Mouse (Mus musculus): ENCODE measurements around the gene Josd2.

The Josd2 gene

DNA sequence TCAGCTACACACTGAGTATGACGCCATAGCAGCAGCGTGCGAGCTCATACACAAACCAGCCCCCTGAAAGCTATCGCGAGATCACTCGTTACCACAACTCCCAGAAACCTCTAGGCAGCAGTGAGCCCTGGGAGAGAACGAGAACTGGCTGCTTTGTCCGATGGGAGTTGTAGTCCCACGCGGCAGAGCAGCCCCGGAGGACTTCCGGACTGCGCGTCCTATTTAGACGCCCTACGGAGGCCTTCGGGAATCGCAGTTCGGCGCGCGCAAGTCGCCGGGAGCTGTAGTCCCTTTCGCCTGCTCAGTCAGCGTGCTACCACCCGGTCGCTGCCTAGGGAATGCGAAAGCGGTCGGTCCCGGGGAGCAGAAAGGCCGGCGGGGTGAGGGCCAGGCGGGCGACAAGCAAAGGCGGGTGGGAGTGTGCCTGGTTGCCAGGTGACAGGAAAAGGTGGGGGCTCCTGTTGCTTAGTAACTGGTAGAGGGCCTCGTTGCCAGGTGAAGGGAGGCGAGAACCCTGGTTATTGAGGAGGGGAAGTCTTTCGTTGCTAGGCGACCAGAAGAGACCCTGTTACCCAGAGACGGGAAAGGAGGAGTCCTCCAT is at the start of gene Josd2:
Gene Josd2 (plus strand): TSS at position 170 of the 601 bp plus-strand sequence.
- DNase-seq = peak; percentile 92

DNA sequence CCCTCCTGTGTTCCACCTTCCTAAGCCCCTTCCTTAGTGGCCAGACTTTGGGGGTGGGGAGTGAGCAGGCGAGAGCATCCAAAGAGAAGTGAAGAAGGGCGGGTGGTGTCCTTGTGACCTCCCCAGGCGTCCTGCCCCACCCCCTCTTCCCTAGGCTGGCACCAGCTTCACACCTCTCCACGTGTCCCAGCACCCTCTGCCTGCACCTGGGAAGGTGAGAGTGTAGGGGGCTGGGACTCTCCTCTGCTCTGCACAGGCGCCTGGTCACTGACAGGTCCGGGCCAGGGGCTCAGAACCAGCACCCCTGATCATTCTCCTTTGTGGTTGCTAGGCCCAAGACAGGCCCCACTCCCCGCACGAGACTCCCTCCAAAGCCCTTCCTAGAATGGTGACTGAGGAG is 40.1 kb upstream of the Josd2 start:
- DNase-seq = no peak

GRCm38 (mm10) chr7:44428171-44428950 is 39.4 kb upstream of the Josd2 start:
- peak; percentile 51 for DNase-seq

- peak; percentile 53 for DNase-seq
Observed at GRCm38 (mm10) chr7:44428968-44429521, 38.7 kb upstream of the Josd2 start, which contains the start of gene Lrrc4b. Gene Lrrc4b (plus strand): TSS chr7:44429018.

DNA sequence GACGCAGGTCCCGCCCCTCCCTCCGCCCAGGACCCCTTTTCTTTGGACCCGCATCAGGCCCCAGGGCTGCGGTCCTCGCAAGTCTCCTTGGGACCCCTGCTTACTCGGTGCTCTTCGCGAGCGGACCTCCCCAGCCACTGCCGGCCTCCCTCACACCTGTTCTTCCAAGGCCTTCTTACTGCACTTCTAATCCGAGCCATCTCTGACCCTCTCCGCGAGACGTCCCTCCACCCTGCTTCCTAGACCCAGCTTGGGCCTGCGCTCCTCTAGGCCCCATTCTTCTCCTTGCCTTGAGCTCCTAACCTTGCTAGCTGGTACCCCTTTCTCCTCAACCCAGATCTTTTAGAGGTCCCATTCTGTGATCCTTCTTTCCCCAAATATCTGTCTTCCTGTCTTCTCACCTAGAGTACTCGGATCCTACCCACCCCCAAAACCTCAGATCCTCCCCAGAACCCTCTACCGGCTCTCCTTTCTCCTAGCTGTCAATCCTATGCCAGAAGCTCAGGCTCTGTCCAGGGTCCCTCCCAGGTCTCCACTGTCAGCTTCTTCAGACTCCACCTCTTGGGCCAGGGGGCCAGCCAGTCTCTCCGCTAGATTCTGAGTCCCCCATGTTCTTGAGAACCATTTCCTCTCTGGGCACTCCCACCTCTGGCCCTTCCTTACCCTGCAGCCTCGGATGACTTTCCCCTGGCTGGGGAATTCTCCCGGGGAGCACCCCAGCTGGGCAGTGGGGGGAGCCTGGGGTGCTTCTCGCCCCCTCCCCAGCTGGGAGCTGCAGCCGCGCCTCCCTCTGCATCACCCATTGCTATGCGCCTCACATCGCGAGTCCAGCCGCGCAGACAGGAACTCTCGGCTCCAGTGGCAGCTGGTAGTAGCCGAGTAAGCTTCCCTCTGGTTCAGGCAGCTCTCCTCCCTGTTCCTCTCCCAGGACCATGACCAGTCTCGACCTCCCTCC is 38.0 kb upstream of the Josd2 start:
- peak; percentile 52 for DNase-seq

DNA sequence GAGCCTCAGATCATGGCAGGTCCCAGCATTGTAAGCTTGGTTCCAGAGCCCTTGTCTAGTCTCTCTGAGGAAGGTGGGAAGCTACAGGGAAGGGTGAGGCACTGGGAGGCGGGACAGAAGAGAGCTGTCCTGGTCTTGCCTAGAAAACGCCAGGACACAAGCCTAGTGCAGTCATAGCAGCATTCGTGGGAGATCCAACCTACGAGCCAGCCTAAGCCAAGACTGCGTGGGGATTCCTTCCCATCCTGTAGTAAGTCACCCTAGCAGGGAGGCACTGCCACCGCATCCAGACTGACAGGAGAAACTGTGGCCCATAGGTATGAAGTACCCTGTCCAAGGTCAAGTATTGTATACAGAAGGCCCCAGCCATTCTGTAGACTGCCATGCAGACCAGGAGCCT is 35.2 kb upstream of the Josd2 start:
- DNase-seq = no peak

- no peak for DNase-seq
Observed at GRCm38 (mm10) chr7:44433371-44433770, 34.4 kb upstream of the Josd2 start.

GRCm38 (mm10) chr7:44434089-44434488 is 33.7 kb upstream of the Josd2 start:
- DNase-seq = no peak

GRCm38 (mm10) chr7:44435796-44436195 is 32.0 kb upstream of the Josd2 start:
- peak; percentile 56 for DNase-seq

DNA sequence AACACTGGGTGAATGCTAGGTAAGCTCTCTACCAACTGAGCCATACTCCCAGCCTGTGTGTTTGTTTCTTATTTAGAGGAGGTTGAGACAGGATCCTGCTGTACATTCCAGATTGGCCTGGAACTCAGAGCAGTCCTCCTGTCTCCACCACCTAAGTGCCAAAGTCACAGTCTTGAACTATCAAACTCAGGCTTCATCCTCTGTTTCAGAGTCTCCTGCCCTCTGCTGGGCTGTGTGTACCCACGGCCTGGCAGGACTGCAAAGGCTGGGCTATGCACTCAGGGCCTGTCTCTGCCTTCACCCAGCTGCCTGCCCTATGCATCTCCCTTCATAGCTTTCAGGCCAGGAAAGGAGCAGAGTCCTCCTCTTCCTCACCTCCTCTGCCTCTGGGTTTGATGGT is 31.5 kb upstream of the Josd2 start:
- DNase-seq = no peak

- no peak for DNase-seq
Observed at GRCm38 (mm10) chr7:44437188-44437587, 30.6 kb upstream of the Josd2 start.

DNA sequence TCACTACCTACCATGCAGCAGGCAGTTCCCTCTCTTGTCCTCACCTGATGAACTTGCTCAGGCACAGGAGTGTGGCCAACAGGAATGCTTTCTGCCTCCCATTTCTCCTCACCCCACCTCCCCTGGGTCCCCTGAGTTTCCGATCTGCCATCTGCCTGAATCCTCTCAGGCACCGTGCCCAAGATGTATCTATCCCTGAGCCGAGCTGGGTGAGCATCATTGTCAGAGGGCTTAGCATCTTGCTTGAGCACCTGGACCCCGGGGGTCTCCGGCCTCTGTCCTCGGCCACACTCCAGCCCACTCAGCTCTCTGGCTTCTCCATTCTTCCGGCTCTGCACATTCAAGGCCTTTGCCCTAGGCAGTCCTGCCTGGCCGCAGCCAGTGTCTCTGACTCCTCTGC is 29.8 kb upstream of the Josd2 start:
- peak; percentile 72 for DNase-seq

GRCm38 (mm10) chr7:44439696-44440095 is 28.1 kb upstream of the Josd2 start:
- peak; percentile 36 for DNase-seq

DNA sequence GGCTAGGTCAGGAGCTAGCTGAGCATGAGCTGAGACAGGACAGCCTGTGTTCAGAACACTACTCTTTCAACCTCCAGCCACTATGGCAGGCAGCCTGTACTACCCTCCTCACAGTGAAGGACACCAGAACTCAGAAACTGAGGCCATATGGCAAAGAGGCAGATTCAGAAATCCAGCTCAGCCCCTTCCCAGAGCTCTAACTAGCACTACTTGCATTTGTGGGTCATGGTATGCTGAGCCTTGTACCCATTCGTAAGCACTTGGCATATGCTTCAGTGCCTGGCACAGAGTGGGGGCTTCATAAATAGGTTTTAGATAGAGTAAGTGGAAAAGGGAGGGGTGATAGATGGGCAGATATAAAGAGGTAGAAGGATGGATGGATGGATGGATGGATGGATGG is 27.3 kb upstream of the Josd2 start:
- DNase-seq = peak; percentile 31

DNA sequence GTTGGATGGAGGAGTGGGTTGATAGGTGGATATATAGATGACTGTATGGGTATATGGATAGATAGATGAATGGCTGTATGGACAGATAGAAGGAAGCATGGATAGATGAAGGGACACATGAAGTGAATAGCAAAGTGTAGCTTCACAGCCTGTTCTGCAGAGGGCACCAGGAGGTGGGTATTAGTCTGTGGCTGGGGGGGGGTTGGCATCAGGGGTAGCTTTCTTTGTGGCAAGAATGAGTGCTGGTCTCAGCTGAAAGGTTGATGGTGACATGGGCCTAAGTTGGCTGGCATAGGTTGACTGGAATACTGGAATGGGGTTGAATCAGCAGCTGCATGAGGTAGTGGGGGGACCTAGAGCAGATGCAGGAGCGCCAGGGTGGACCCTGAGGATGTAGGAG is 26.6 kb upstream of the Josd2 start:
- DNase-seq = no peak

DNA sequence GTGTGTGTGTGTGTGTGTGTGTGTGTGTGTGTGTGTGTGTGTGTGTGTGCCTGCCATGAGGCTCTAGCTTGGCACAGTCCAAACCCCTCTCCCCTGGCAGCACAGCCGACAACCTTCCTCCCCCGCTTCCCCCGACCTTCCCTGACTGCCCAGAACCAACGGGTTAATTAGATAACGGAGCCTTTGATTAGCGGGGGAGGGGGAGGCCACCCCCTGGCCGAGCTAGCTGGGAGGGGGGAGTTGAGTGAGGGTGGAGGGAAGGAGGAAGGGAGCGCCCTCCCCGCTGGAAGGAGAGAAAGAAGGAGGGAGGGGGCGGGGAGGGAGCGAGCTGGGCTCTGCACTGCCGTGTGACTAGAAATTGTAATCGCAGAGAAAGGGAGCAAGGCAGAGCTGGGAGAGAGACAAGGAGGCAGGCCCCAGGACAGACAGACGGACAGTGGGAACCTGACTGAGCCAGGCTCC is 26.1 kb upstream of the Josd2 start:
- peak; percentile 73 for DNase-seq

GRCm38 (mm10) chr7:44442407-44442821 is 25.4 kb upstream of the Josd2 start:
- peak; percentile 56 for DNase-seq

- peak; percentile 73 for DNase-seq
Observed at GRCm38 (mm10) chr7:44443268-44444173, 24.3 kb upstream of the Josd2 start.

- peak; percentile 47 for DNase-seq
Observed at GRCm38 (mm10) chr7:44444886-44445527, 22.8 kb upstream of the Josd2 start.

DNA sequence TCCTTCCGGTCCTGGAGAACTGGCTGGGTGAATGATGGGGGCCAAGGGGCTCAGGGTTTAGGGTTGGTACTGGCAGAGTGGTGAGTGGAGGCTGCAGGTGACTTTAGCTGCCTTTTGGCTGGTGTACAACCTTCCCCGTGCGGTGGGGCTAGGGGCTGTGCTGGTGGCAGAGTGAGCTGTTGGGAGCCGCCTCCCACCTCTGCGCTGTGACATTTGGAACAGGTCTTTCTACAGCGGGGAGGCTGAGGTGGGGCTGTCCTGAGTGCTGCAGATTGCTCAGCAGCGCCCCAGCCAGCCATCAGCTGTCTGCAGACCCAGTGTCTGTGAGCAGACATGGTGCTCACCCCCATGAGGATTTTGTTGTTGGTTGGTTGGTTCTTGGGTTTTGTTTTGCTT is 22.3 kb upstream of the Josd2 start:
- no peak for DNase-seq

All from cerebellum, adult 8-10 months (tissue).